Mouse (Mus musculus) liver, adult 2 months (tissue): ENCODE results near the gene Rcl1. TPM values are rescaled to one million over a fixed set of nuclear protein-coding genes. Genes with fewer than 3 reads are reported as not detected.
A peak's percentile ranks its signal among the peaks of the same experiment; 100 is the strongest.

ENCODE experiments used
- DNase-seq: peaks from one replicate; pipeline ENCODE4 v3.0.0-alpha.2; 2011; ENCODE audit warnings: low read depth, low spot score; ENCODE audit errors: extremely low read depth
- H3K27ac ChIP-seq: fragments of 200-500 bp; replicated peaks from 2 replicates; pipeline ENCODE4 v1.5.1; 2012; ENCODE audit warnings: low read depth, mild to moderate bottlenecking, control low read depth, inconsistent platforms, low read length; ENCODE audit not compliant: insufficient read depth
- H3K27me3 ChIP-seq: fragments of 200-500 bp; 2 replicates; pipeline ENCODE4 v1.6.1; 2012; ENCODE audit warnings: mild to moderate bottlenecking, moderate library complexity, low read length, inconsistent platforms; ENCODE audit not compliant: control insufficient read depth, insufficient read depth
- H3K36me3 ChIP-seq: fragments of 200-500 bp; 2 replicates; pipeline ENCODE4 v1.6.1; 2012; ENCODE audit warnings: low read length, inconsistent platforms; ENCODE audit not compliant: control insufficient read depth, insufficient read depth
- H3K4me1 ChIP-seq: fragments of 200-500 bp; 2 replicates; pipeline ENCODE4 v1.6.1; 2011; ENCODE audit warnings: low read length; ENCODE audit not compliant: control insufficient read depth, insufficient read depth
- H3K4me3 ChIP-seq: fragments of 200-500 bp; 2 replicates; pipeline ENCODE4 v1.5.1; 2011; ENCODE audit warnings: low read depth, mild to moderate bottlenecking, control low read depth, low read length, moderate library complexity; ENCODE audit not compliant: insufficient read depth
- H3K79me2 ChIP-seq: fragments of 200-500 bp; 2 replicates; pipeline ENCODE4 v1.6.1; 2012; ENCODE audit warnings: inconsistent platforms, mild to moderate bottlenecking, low read length, moderate library complexity; ENCODE audit not compliant: control insufficient read depth, insufficient read depth
- H3K9ac ChIP-seq: fragments of 200-500 bp; 2 replicates; pipeline ENCODE4 v1.6.1; 2012; ENCODE audit warnings: low read depth, mild to moderate bottlenecking, control low read depth, inconsistent platforms, low read length
- CTCF ChIP-seq: fragments of 200-500 bp; IDR thresholded peaks from 2 replicates; pipeline ENCODE4 v1.5.1; 2011; ENCODE audit warnings: low read depth, low read length, control low read depth
- POLR2A ChIP-seq: fragments of 200-500 bp; IDR thresholded peaks from 2 replicates; pipeline ENCODE4 v1.6.1; 2011; ENCODE audit warnings: low read length, control low read depth; ENCODE audit not compliant: insufficient read depth; ENCODE audit errors: extremely low read depth
- WGBS: fragments of 180-500 bp; shearing (Covaris S2); methylation state at CpG from one replicate; pipeline ENCODE4 v1.1.7; 2018; 5-methylcytosine and 5-hydroxymethylcytosine counted together
- polyA plus RNA-seq: library from polyadenylated mRNA; depleted of rRNA; stranded (reverse); fragments of >200 nt; gene quantifications from 2 replicates; pipeline ENCODE4 v1.2.3, GENCODE M21; 2012
- total RNA-seq: library from RNA; depleted of rRNA; stranded (reverse); fragments of >200 nt; gene quantifications from 2 replicates; pipeline ENCODE4 v1.2.3, GENCODE M21; 2014

Rcl1 gene
- total and polyA plus RNA-seq, 2 experiments = 87.8 to 132 TPM

- Histone ChIP-seq H3K27ac (no peak overlapping the region), H3K79me2 (peaks cover 18% of the 10 kb centered on the region; the same call in 1 of the 2 replicates), H3K4me3 (no peak overlapping the region), H3K4me1 (peaks cover 9% of the 10 kb centered on the region), H3K36me3 (no peaks in the 10 kb centered on the region), H3K9ac (no peak overlapping the region), H3K27me3 (no peaks in the 10 kb centered on the region)
- TF ChIP-seq POLR2A (no peak), CTCF (no peak)
- no peak for DNase-seq
- WGBS = 43% methylated on average over 8 of the region's 8 CpGs
Measured at GRCm38 (mm10) chr19:29100261-29100660, 914 bp upstream of the Rcl1 start.

GRCm38 (mm10) chr19:29101591-29101990 is 416 bp downstream of the Rcl1 start:
- peak overlapping the region; percentile 87 for H3K27ac ChIP-seq
- H3K79me2 ChIP-seq = peaks cover 27% of the 10 kb centered on the region; the same call in 1 of the 2 replicates
- peak; percentile 82 for DNase-seq
- peak overlapping the region; percentile 96 for H3K9ac ChIP-seq
- H3K36me3 ChIP-seq = no peaks in the 10 kb centered on the region
- no peaks in the 10 kb centered on the region for H3K27me3 ChIP-seq
- H3K4me1 ChIP-seq = peaks cover 10% of the 10 kb centered on the region
- no peak for TF ChIP-seq CTCF
- peak overlapping the region; percentile 96 for H3K4me3 ChIP-seq
- under 1% methylated on average over 27 of the region's 27 CpGs for WGBS

GRCm38 (mm10) chr19:29102098-29102497 is 923 bp downstream of the Rcl1 start:
- peaks cover 10% of the 10 kb centered on the region for H3K4me1 ChIP-seq
- peak overlapping the region; percentile 96 for H3K4me3 ChIP-seq
- peaks cover 32% of the 10 kb centered on the region; the same call in 1 of the 2 replicates for H3K79me2 ChIP-seq
- no peak for TF ChIP-seq CTCF
- no peak for TF ChIP-seq POLR2A
- peak overlapping the region; percentile 70 for H3K27ac ChIP-seq
- no peaks in the 10 kb centered on the region for H3K36me3 ChIP-seq
- DNase-seq = peak; percentile 80
- H3K27me3 ChIP-seq = no peaks in the 10 kb centered on the region
- peak overlapping the region; percentile 75 for H3K9ac ChIP-seq
- WGBS = 5% methylated on average over 13 of the region's 13 CpGs

DNA sequence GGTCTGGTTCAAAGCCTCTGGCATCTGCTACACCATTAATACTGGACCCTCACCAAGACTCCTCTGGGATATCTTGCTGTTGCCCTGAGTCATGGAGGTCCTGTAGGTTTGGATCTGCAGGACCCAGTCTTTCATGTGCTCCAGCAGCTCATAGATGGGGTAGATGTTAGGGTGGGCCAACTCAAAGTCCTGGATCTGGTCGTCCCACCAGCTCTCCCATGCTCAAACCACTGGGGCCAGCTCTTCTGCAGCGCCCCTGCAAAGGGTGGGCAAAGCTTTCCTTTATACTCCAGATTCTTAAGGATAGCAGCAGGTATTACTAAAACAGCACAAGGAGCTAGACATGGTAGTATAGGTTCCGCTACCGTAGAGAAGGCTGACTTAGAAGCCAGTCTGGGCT is 4.6 kb downstream of the Rcl1 start:
- H3K4me3 ChIP-seq = no peak overlapping the region
- no peak overlapping the region for H3K27ac ChIP-seq
- no peak overlapping the region for H3K9ac ChIP-seq
- no peaks in the 10 kb centered on the region for H3K27me3 ChIP-seq
- TF ChIP-seq POLR2A (no peak), CTCF (no peak)
- H3K36me3 ChIP-seq = no peaks in the 10 kb centered on the region
- 98% methylated on average over 4 of the region's 4 CpGs for WGBS
- no peak for DNase-seq
- peaks cover 7% of the 10 kb centered on the region for H3K4me1 ChIP-seq
- peaks cover 40% of the 10 kb centered on the region; the same call in 1 of the 2 replicates for H3K79me2 ChIP-seq

DNA sequence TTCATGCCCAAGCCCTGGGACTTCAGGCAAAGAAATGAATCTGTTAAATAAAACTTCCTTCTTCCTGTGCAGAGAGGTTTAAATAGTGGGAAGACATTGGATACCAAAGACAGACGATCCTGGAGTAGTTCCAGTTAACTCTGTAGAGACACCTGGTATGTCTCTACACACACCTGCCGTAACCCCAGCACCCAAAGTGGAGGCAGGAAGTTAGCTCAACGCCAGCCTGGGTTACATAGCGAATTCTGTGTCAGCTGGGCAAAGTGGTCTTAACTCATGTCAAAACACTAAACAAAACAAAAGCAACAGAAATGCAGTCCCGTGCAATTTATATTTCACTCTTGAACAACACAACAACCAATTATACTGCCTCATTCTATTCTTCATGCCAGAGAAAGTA is 5.1 kb downstream of the Rcl1 start:
- no peak for DNase-seq
- 88% methylated on average over 5 of the region's 5 CpGs for WGBS
- no peaks in the 10 kb centered on the region for H3K36me3 ChIP-seq
- no peak overlapping the region for H3K9ac ChIP-seq
- H3K27ac ChIP-seq = no peak overlapping the region
- peaks cover 7% of the 10 kb centered on the region for H3K4me1 ChIP-seq
- peaks cover 40% of the 10 kb centered on the region; the same call in 1 of the 2 replicates for H3K79me2 ChIP-seq
- H3K27me3 ChIP-seq = no peaks in the 10 kb centered on the region
- H3K4me3 ChIP-seq = no peak overlapping the region
- TF ChIP-seq CTCF = no peak
- no peak for TF ChIP-seq POLR2A

- no peak for TF ChIP-seq POLR2A
- TF ChIP-seq CTCF = peak; percentile 75
- Histone ChIP-seq H3K27me3 (no peaks in the 10 kb centered on the region), H3K9ac (peak overlapping the region; percentile 15), H3K4me1 (peaks cover 19% of the 10 kb centered on the region), H3K36me3 (peaks cover 8% of the 10 kb centered on the region; the same call in 1 of the 2 replicates), H3K4me3 (0 out of 2 replicates have a peak overlapping the region, but pooled peaks have one; percentile 5), H3K79me2 (peaks cover 11% of the 10 kb centered on the region), H3K27ac (peak overlapping the region; percentile 76)
- peak; percentile 91 for DNase-seq
- 7% methylated on average over 8 of the region's 8 CpGs for WGBS
Measured at GRCm38 (mm10) chr19:29112662-29113061, 11.5 kb downstream of the Rcl1 start.
